Mouse (Mus musculus) G1E (cell line): ENCODE results near the gene Usp40.

Source experiments
- CTCF ChIP-seq: IDR thresholded peaks from 2 replicates; pipeline ENCODE4 v1.5.1; 2012; ENCODE audit warnings: low read depth, low read length, inconsistent platforms, mixed read lengths
- GATA1 ChIP-seq: IDR thresholded peaks from 2 replicates; pipeline ENCODE4 v1.6.1; 2012; ENCODE audit warnings: borderline replicate concordance, low read length, inconsistent platforms, mixed read lengths
- POLR2AphosphoS5 ChIP-seq: IDR thresholded peaks from 2 replicates; pipeline ENCODE4 v1.6.1; 2012; ENCODE audit warnings: low read depth, low read length, inconsistent platforms; ENCODE audit not compliant: insufficient replicate concordance
- TAL1 ChIP-seq: conservative IDR thresholded peaks from 2 replicates; pipeline ENCODE4 v1.6.1; 2012; ENCODE audit warnings: low read depth, low read length, inconsistent platforms, mixed read lengths

GRCm38 (mm10) chr1:87970381-87970780 is 38.0 kb downstream of the Usp40 start:
- TF ChIP-seq TAL1: no peak
- no peak for TF ChIP-seq CTCF
- no peak for TF ChIP-seq POLR2AphosphoS5
- TF ChIP-seq GATA1: no peak
